In the genomic region with DNA sequence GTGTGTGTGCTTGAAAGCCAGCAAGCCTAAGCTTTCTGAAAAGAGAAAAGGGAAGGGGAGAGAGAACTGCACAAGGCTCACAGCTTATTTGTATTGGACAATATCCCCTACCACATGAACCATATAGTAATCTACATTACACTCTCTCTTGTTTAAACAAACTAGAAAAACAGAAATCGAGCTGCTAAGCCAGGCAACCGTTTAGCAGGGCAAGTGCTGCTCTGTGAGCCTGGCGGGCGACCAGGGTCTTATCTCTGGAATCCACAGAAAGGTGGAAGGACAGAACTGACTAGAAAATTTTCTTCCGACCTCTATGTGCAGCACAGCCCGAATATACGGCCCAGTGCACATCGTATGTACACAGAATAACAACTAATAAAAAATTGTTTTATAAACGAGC, we compare ENCODE assay signal across 21 mouse cellular contexts. TPM values are rescaled to one million over a fixed set of nuclear protein-coding genes. Genes with fewer than 3 reads are reported as not detected.
DNase-seq lines count a peak whose midpoint lies in the region; ATAC-seq and TF ChIP-seq lines count a peak whose summit lies in the region.
"Had no signal": no experiment of that assay in that cellular context is flagged by ENCODE, and none has a peak within 500 bp of the region (broad histone marks: within the 10 kb centered on the region; RNA-seq: fewer than 3 reads in every experiment).

No protein-coding gene starts in this region.

- peaks cover 14% of the 10 kb centered on the region for H3K4me1 ChIP-seq in heart, embryonic 16.5 days (ENCODE audit: control insufficient read depth, insufficient read depth, low read length)
- peaks cover 7% of the 10 kb centered on the region; the same call in 1 of the 2 replicates for H3K4me1 ChIP-seq in limb, embryonic 15.5 days
- no peaks in the 10 kb centered on the region for H3K4me1 ChIP-seq in forebrain, embryonic 12.5 days
- H3K4me1 ChIP-seq in liver, embryonic 12.5 days: no peaks in the 10 kb centered on the region
- H3K4me1 ChIP-seq: hindbrain, embryonic 15.5 days; midbrain, embryonic 15.5 days had no signal

- H3K9me3 ChIP-seq in heart, embryonic 16.5 days (replicated peaks; ENCODE audit: control insufficient read depth, low read length): no peaks in the 10 kb centered on the region
- H3K9me3 ChIP-seq in limb, embryonic 15.5 days: no peaks in the 10 kb centered on the region
- H3K9me3 ChIP-seq in forebrain, embryonic 12.5 days: no peaks in the 10 kb centered on the region
- no peaks in the 10 kb centered on the region for H3K9me3 ChIP-seq in liver, embryonic 12.5 days (replicated peaks)
- H3K9me3 ChIP-seq: hindbrain, embryonic 15.5 days; megakaryocyte, embryonic 14.5 days; midbrain, embryonic 15.5 days; neural tube, embryonic 13.5 days had no signal

- 32% methylated on average over 9 of the region's 9 CpGs for WGBS in heart, embryonic 16.5 days
- 68% methylated on average over 9 of the region's 9 CpGs for WGBS in limb, embryonic 15.5 days
- 94% methylated on average over 9 of the region's 9 CpGs for WGBS in forebrain, embryonic 12.5 days
- 56% methylated on average over 9 of the region's 9 CpGs for WGBS in liver, embryonic 12.5 days (ENCODE audit: insufficient replicate concordance)

- TF ChIP-seq CTCF in gastrocnemius, adult 2 months (IDR thresholded peaks at IDR 0.05): no peak

- peak; percentile 21 for DNase-seq in gastrocnemius, adult 2 months
- no peak for DNase-seq in gastrocnemius, postnatal 25 days
- DNase-seq in heart, adult 8-10 months (ENCODE audit: low spot score): no peak
- peak; percentile 59 for DNase-seq in NIH3T3 (ENCODE audit: low read depth)
- DNase-seq: adrenal gland, postnatal 25 days; cerebellum, adult 8-10 months; kidney, adult 2 months; kidney, postnatal 4 days; liver, postnatal 0 days; retina, postnatal 1 day; thymus, adult 18-20 months; thymus, postnatal 36 days had no signal

- peak overlapping the region; percentile 48; the same call in 1 of the 2 replicates for H3K27ac ChIP-seq in gastrocnemius, adult 2 months
- peak overlapping the region; percentile 38 for H3K27ac ChIP-seq in heart, embryonic 16.5 days (ENCODE audit: low read length)
- peak overlapping the region; percentile 28 for H3K27ac ChIP-seq in limb, embryonic 15.5 days
- H3K27ac ChIP-seq in forebrain, embryonic 12.5 days: no peak overlapping the region
- no peak overlapping the region for H3K27ac ChIP-seq in liver, embryonic 12.5 days
- H3K27ac ChIP-seq: hindbrain, embryonic 15.5 days; midbrain, embryonic 15.5 days; neural tube, embryonic 13.5 days had no signal

- peaks cover 8% of the 10 kb centered on the region; the same call in 1 of the 2 replicates for H3K36me3 ChIP-seq in heart, embryonic 16.5 days (ENCODE audit: control insufficient read depth, insufficient read depth)
- peaks cover 10% of the 10 kb centered on the region; the same call in 1 of the 2 replicates for H3K36me3 ChIP-seq in limb, embryonic 15.5 days
- H3K36me3 ChIP-seq in forebrain, embryonic 12.5 days (replicated peaks): peaks cover 8% of the 10 kb centered on the region; the same call in 1 of the 2 replicates
- peaks cover 16% of the 10 kb centered on the region for H3K36me3 ChIP-seq in liver, embryonic 12.5 days
- H3K36me3 ChIP-seq: hindbrain, embryonic 15.5 days had no signal

- H3K27me3 ChIP-seq in heart, embryonic 16.5 days (ENCODE audit: control insufficient read depth, insufficient read depth, low read length): no peaks in the 10 kb centered on the region
- H3K27me3 ChIP-seq in limb, embryonic 15.5 days: no peaks in the 10 kb centered on the region
- H3K27me3 ChIP-seq in forebrain, embryonic 12.5 days: no peaks in the 10 kb centered on the region
- no peaks in the 10 kb centered on the region for H3K27me3 ChIP-seq in liver, embryonic 12.5 days (replicated peaks)
- H3K27me3 ChIP-seq: hindbrain, embryonic 15.5 days; megakaryocyte, embryonic 14.5 days; midbrain, embryonic 15.5 days; neural tube, embryonic 13.5 days had no signal

- ATAC-seq in heart, embryonic 16.5 days (replicated peaks; ENCODE audit: extremely low read depth, insufficient read depth, low FRiP score): 0 out of 2 replicates have a peak, but pooled peaks have one; percentile 28
- ATAC-seq in limb, embryonic 15.5 days (ENCODE audit: insufficient number of reproducible peaks, low FRiP score, low TSS enrichment, low read depth): no peak
- ATAC-seq in forebrain, embryonic 12.5 days (ENCODE audit: low FRiP score): no peak
- no peak for ATAC-seq in liver, embryonic 12.5 days
- ATAC-seq: liver, postnatal 0 days; midbrain, embryonic 15.5 days had no signal

- H3K4me3 ChIP-seq in gastrocnemius, adult 2 months: no peak overlapping the region
- H3K4me3 ChIP-seq in heart, embryonic 16.5 days (ENCODE audit: low read length): no peak overlapping the region
- H3K4me3 ChIP-seq in limb, embryonic 15.5 days: no peak overlapping the region
- H3K4me3 ChIP-seq in forebrain, embryonic 12.5 days (replicated peaks): no peak overlapping the region
- no peak overlapping the region for H3K4me3 ChIP-seq in liver, embryonic 12.5 days
- H3K4me3 ChIP-seq: hindbrain, embryonic 15.5 days; megakaryocyte, embryonic 14.5 days; midbrain, embryonic 15.5 days; neural tube, embryonic 13.5 days had no signal

- H3K9ac ChIP-seq in heart, embryonic 16.5 days (ENCODE audit: low read length): no peak overlapping the region; the same call in 1 of the 2 replicates
- H3K9ac ChIP-seq in limb, embryonic 15.5 days: no peak overlapping the region
- H3K9ac ChIP-seq in forebrain, embryonic 12.5 days: no peak overlapping the region
- no peak overlapping the region for H3K9ac ChIP-seq in liver, embryonic 12.5 days
- H3K9ac ChIP-seq: hindbrain, embryonic 15.5 days; liver, postnatal 0 days; midbrain, embryonic 15.5 days; neural tube, embryonic 13.5 days had no signal

- H3K4me2 ChIP-seq in heart, embryonic 16.5 days (ENCODE audit: low read depth, low read length): 0 out of 2 replicates have a peak overlapping the region, but pooled peaks have one; percentile 17
- no peak overlapping the region for H3K4me2 ChIP-seq in limb, embryonic 15.5 days
- H3K4me2 ChIP-seq in forebrain, embryonic 12.5 days: no peak overlapping the region
- no peak overlapping the region for H3K4me2 ChIP-seq in liver, embryonic 12.5 days
- H3K4me2 ChIP-seq: hindbrain, embryonic 15.5 days; midbrain, embryonic 15.5 days; neural tube, embryonic 13.5 days had no signal

- intact Hi-C loops in gastrocnemius, adult 2 months (cut with DNase I): no loop called here

RNA-seq across cellular contexts. Expression of a gene that starts 32.5 kb away (rescaled TPM):
- total RNA-seq in gastrocnemius, adult 2 months (2021): 10 to 100 TPM; 12.1 to 18.6 TPM
- 10 to 100 TPM; 17.7 to 18.9 TPM for total RNA-seq in gastrocnemius, postnatal 25 days (2021)
- 125 and 161 TPM in 2 replicates for polyA plus RNA-seq in heart, embryonic 16.5 days (2015; fragmentation: Nextera tagmentation; extraction: Ambion mirVana)
- 10 to 100 TPM; 19.1 to 22.8 (median 20.8) TPM for total RNA-seq in heart, adult 8-10 months (2022)
- 220 and 222 TPM in 2 replicates for polyA plus RNA-seq in limb, embryonic 15.5 days (2015; fragmentation: Nextera tagmentation; extraction: Ambion mirVana)
- polyA plus RNA-seq in forebrain, embryonic 12.5 days (2016; fragmentation: Nextera tagmentation; extraction: Ambion mirVana): 8.7 and 12.2 TPM in 2 replicates
- 4.1 and 4.3 TPM in 2 replicates for polyA plus RNA-seq in liver, embryonic 12.5 days (2016; fragmentation: Nextera tagmentation; extraction: Ambion mirVana)
- total RNA-seq: hematopoietic stem cell, adult 5-6 weeks had no signal

Comparison
In these comparisons a context has a peak if more than half of its experiments do, and no peak if none do; other contexts are left out.
1. DNase-seq: peak in gastrocnemius, adult 2 months (single experiment) and NIH3T3 (single experiment); none in gastrocnemius, postnatal 25 days (single experiment) and heart, adult 8-10 months (single experiment).
2. H3K27ac ChIP-seq: peak in gastrocnemius, adult 2 months (single experiment), heart, embryonic 16.5 days (single experiment) and limb, embryonic 15.5 days (single experiment); none in forebrain, embryonic 12.5 days (single experiment) and liver, embryonic 12.5 days (single experiment).